Mouse (Mus musculus) liver, adult 2 months (tissue): ENCODE data around the gene Dnaic1. TPM values are rescaled to one million over a fixed set of nuclear protein-coding genes. Genes with fewer than 3 reads are reported as not detected.

Experiments
- DNase-seq: peaks from one replicate; pipeline ENCODE4 v3.0.0-alpha.2; 2011; ENCODE audit warnings: low read depth, low spot score; ENCODE audit errors: extremely low read depth
- H3K27ac ChIP-seq: fragments of 200-500 bp; replicated peaks from 2 replicates; pipeline ENCODE4 v1.5.1; 2012; ENCODE audit warnings: low read depth, mild to moderate bottlenecking, control low read depth, inconsistent platforms, low read length; ENCODE audit not compliant: insufficient read depth
- H3K27me3 ChIP-seq: fragments of 200-500 bp; 2 replicates; pipeline ENCODE4 v1.6.1; 2012; ENCODE audit warnings: mild to moderate bottlenecking, moderate library complexity, low read length, inconsistent platforms; ENCODE audit not compliant: control insufficient read depth, insufficient read depth
- H3K36me3 ChIP-seq: fragments of 200-500 bp; 2 replicates; pipeline ENCODE4 v1.6.1; 2012; ENCODE audit warnings: low read length, inconsistent platforms; ENCODE audit not compliant: control insufficient read depth, insufficient read depth
- H3K4me1 ChIP-seq: fragments of 200-500 bp; 2 replicates; pipeline ENCODE4 v1.6.1; 2011; ENCODE audit warnings: low read length; ENCODE audit not compliant: control insufficient read depth, insufficient read depth
- H3K4me3 ChIP-seq: fragments of 200-500 bp; 2 replicates; pipeline ENCODE4 v1.5.1; 2011; ENCODE audit warnings: low read depth, mild to moderate bottlenecking, control low read depth, low read length, moderate library complexity; ENCODE audit not compliant: insufficient read depth
- H3K79me2 ChIP-seq: fragments of 200-500 bp; 2 replicates; pipeline ENCODE4 v1.6.1; 2012; ENCODE audit warnings: inconsistent platforms, mild to moderate bottlenecking, low read length, moderate library complexity; ENCODE audit not compliant: control insufficient read depth, insufficient read depth
- H3K9ac ChIP-seq: fragments of 200-500 bp; 2 replicates; pipeline ENCODE4 v1.6.1; 2012; ENCODE audit warnings: low read depth, mild to moderate bottlenecking, control low read depth, inconsistent platforms, low read length
- CTCF ChIP-seq: fragments of 200-500 bp; IDR thresholded peaks from 2 replicates; pipeline ENCODE4 v1.5.1; 2011; ENCODE audit warnings: low read depth, low read length, control low read depth
- POLR2A ChIP-seq: fragments of 200-500 bp; IDR thresholded peaks from 2 replicates; pipeline ENCODE4 v1.6.1; 2011; ENCODE audit warnings: low read length, control low read depth; ENCODE audit not compliant: insufficient read depth; ENCODE audit errors: extremely low read depth
- WGBS: fragments of 180-500 bp; shearing (Covaris S2); methylation state at CpG from one replicate; pipeline ENCODE4 v1.1.7; 2018; 5-methylcytosine and 5-hydroxymethylcytosine counted together
- polyA plus RNA-seq: library from polyadenylated mRNA; depleted of rRNA; stranded (reverse); fragments of >200 nt; gene quantifications from 2 replicates; pipeline ENCODE4 v1.2.3, GENCODE M21; 2012
- total RNA-seq: library from RNA; depleted of rRNA; stranded (reverse); fragments of >200 nt; gene quantifications from 2 replicates; pipeline ENCODE4 v1.2.3, GENCODE M21; 2014

Gene Dnaic1
- total and polyA plus RNA-seq, 2 experiments: 0.18 to 2.3 TPM

GRCm38 (mm10) chr4:41526553-41526952 is 43.0 kb upstream of the Dnaic1 start:
- Histone ChIP-seq H3K27ac (no peak overlapping the region), H3K36me3 (no peaks in the 10 kb centered on the region), H3K9ac (no peak overlapping the region), H3K27me3 (no peaks in the 10 kb centered on the region), H3K79me2 (no peaks in the 10 kb centered on the region), H3K4me3 (no peak overlapping the region), H3K4me1 (peaks cover 8% of the 10 kb centered on the region)
- no peak for TF ChIP-seq CTCF
- no peak for TF ChIP-seq POLR2A
- WGBS: 92% methylated on average over 7 of the region's 7 CpGs
- DNase-seq: no peak

- 87% methylated on average over 13 of the region's 13 CpGs for WGBS
- Histone ChIP-seq H3K79me2 (no peaks in the 10 kb centered on the region), H3K9ac (no peak overlapping the region), H3K4me1 (peaks cover 8% of the 10 kb centered on the region), H3K36me3 (no peaks in the 10 kb centered on the region), H3K27ac (no peak overlapping the region), H3K4me3 (no peak overlapping the region), H3K27me3 (no peaks in the 10 kb centered on the region)
- TF ChIP-seq CTCF (no peak), POLR2A (no peak)
- no peak for DNase-seq
These were observed 42.5 kb upstream of the Dnaic1 start for GRCm38 (mm10) chr4:41527076-41527475.

GRCm38 (mm10) chr4:41527996-41528395 is 41.6 kb upstream of the Dnaic1 start:
- Histone ChIP-seq H3K27me3 (no peaks in the 10 kb centered on the region), H3K9ac (no peak overlapping the region), H3K27ac (no peak overlapping the region), H3K4me3 (no peak overlapping the region), H3K79me2 (no peaks in the 10 kb centered on the region), H3K36me3 (no peaks in the 10 kb centered on the region), H3K4me1 (peaks cover 8% of the 10 kb centered on the region)
- WGBS: 21% methylated on average over 8 of the region's 8 CpGs
- TF ChIP-seq POLR2A: no peak
- TF ChIP-seq CTCF: no peak
- DNase-seq: peak; percentile 75

GRCm38 (mm10) chr4:41532420-41532819 is 37.2 kb upstream of the Dnaic1 start:
- no peaks in the 10 kb centered on the region for H3K79me2 ChIP-seq
- no peak overlapping the region for H3K27ac ChIP-seq
- WGBS: 40% methylated on average over 6 of the region's 6 CpGs
- no peak overlapping the region for H3K9ac ChIP-seq
- no peak for TF ChIP-seq POLR2A
- TF ChIP-seq CTCF: no peak
- H3K4me3 ChIP-seq: no peak overlapping the region
- H3K27me3 ChIP-seq: no peaks in the 10 kb centered on the region
- H3K36me3 ChIP-seq: no peaks in the 10 kb centered on the region
- no peak for DNase-seq
- H3K4me1 ChIP-seq: peaks cover 6% of the 10 kb centered on the region

- H3K27ac ChIP-seq: no peak overlapping the region
- TF ChIP-seq POLR2A: no peak
- no peak for TF ChIP-seq CTCF
- no peaks in the 10 kb centered on the region for H3K4me1 ChIP-seq
- H3K9ac ChIP-seq: no peak overlapping the region
- H3K4me3 ChIP-seq: no peak overlapping the region
- WGBS: 83% methylated on average over 5 of the region's 5 CpGs
- no peaks in the 10 kb centered on the region for H3K27me3 ChIP-seq
- no peaks in the 10 kb centered on the region; the same call in 1 of the 2 replicates for H3K79me2 ChIP-seq
- H3K36me3 ChIP-seq: no peaks in the 10 kb centered on the region
- no peak for DNase-seq
These were observed 34.7 kb upstream of the Dnaic1 start for GRCm38 (mm10) chr4:41534866-41535265.

- Histone ChIP-seq H3K79me2 (no peaks in the 10 kb centered on the region; the same call in 1 of the 2 replicates), H3K27ac (no peak overlapping the region), H3K4me1 (peaks cover 10% of the 10 kb centered on the region; the same call in 1 of the 2 replicates), H3K4me3 (no peak overlapping the region), H3K9ac (no peak overlapping the region), H3K27me3 (no peaks in the 10 kb centered on the region), H3K36me3 (no peaks in the 10 kb centered on the region)
- DNase-seq: no peak
- 95% methylated on average over 8 of the region's 8 CpGs for WGBS
- TF ChIP-seq CTCF: no peak
- no peak for TF ChIP-seq POLR2A
These were observed 27.4 kb upstream of the Dnaic1 start for GRCm38 (mm10) chr4:41542136-41542535.
